Mouse (Mus musculus) liver, adult 2 months (tissue): ENCODE measurements at regions not wholly inside any gene's neighbourhood (a gene's known extent, or its start where the extent isn't known, plus 50 kb on each side); places are given as distances from the start of the nearest gene placed in this dataset.

Source experiments
- DNase-seq: peaks from one replicate; pipeline ENCODE4 v3.0.0-alpha.2; 2011; ENCODE audit warnings: low read depth, low spot score; ENCODE audit errors: extremely low read depth
- H3K27ac ChIP-seq: fragments of 200-500 bp; replicated peaks from 2 replicates; pipeline ENCODE4 v1.5.1; 2012; ENCODE audit warnings: low read depth, mild to moderate bottlenecking, control low read depth, inconsistent platforms, low read length; ENCODE audit not compliant: insufficient read depth
- H3K27me3 ChIP-seq: fragments of 200-500 bp; 2 replicates; pipeline ENCODE4 v1.6.1; 2012; ENCODE audit warnings: mild to moderate bottlenecking, moderate library complexity, low read length, inconsistent platforms; ENCODE audit not compliant: control insufficient read depth, insufficient read depth
- H3K36me3 ChIP-seq: fragments of 200-500 bp; 2 replicates; pipeline ENCODE4 v1.6.1; 2012; ENCODE audit warnings: low read length, inconsistent platforms; ENCODE audit not compliant: control insufficient read depth, insufficient read depth
- H3K4me1 ChIP-seq: fragments of 200-500 bp; 2 replicates; pipeline ENCODE4 v1.6.1; 2011; ENCODE audit warnings: low read length; ENCODE audit not compliant: control insufficient read depth, insufficient read depth
- H3K4me3 ChIP-seq: fragments of 200-500 bp; 2 replicates; pipeline ENCODE4 v1.5.1; 2011; ENCODE audit warnings: low read depth, mild to moderate bottlenecking, control low read depth, low read length, moderate library complexity; ENCODE audit not compliant: insufficient read depth
- H3K79me2 ChIP-seq: fragments of 200-500 bp; 2 replicates; pipeline ENCODE4 v1.6.1; 2012; ENCODE audit warnings: inconsistent platforms, mild to moderate bottlenecking, low read length, moderate library complexity; ENCODE audit not compliant: control insufficient read depth, insufficient read depth
- H3K9ac ChIP-seq: fragments of 200-500 bp; 2 replicates; pipeline ENCODE4 v1.6.1; 2012; ENCODE audit warnings: low read depth, mild to moderate bottlenecking, control low read depth, inconsistent platforms, low read length
- CTCF ChIP-seq: fragments of 200-500 bp; IDR thresholded peaks from 2 replicates; pipeline ENCODE4 v1.5.1; 2011; ENCODE audit warnings: low read depth, low read length, control low read depth
- POLR2A ChIP-seq: fragments of 200-500 bp; IDR thresholded peaks from 2 replicates; pipeline ENCODE4 v1.6.1; 2011; ENCODE audit warnings: low read length, control low read depth; ENCODE audit not compliant: insufficient read depth; ENCODE audit errors: extremely low read depth
- WGBS: fragments of 180-500 bp; shearing (Covaris S2); methylation state at CpG from one replicate; pipeline ENCODE4 v1.1.7; 2018; 5-methylcytosine and 5-hydroxymethylcytosine counted together

- TF ChIP-seq POLR2A (no peak), CTCF (no peak)
- no peak overlapping the region for H3K4me3 ChIP-seq
- DNase-seq = no peak
- no peaks in the 10 kb centered on the region for H3K27me3 ChIP-seq
- WGBS = 65% methylated on average over 4 of the region's 4 CpGs
- no peak overlapping the region for H3K27ac ChIP-seq
- H3K4me1 ChIP-seq = no peaks in the 10 kb centered on the region
- H3K79me2 ChIP-seq = no peaks in the 10 kb centered on the region
- no peak overlapping the region for H3K9ac ChIP-seq
- H3K36me3 ChIP-seq = no peaks in the 10 kb centered on the region
Measured at GRCm38 (mm10) chr5:12332648-12333305, 50.4 kb upstream of the Sema3d start.
